Mouse (Mus musculus) limb, embryonic 10.5 days (tissue): ENCODE results near the gene Ermn. TPM values are rescaled to one million over a fixed set of nuclear protein-coding genes. Genes with fewer than 3 reads are reported as not detected.

Source experiments
- DNase-seq: peaks from one replicate; pipeline ENCODE4 v3.0.0-alpha.2; 2017; ENCODE audit warnings: low spot score
- H3K27ac ChIP-seq: fragments of 300-500 bp; sonication (generic); 2 replicates; pipeline ENCODE4 v1.5.1; 2016; ENCODE audit warnings: mild to moderate bottlenecking
- H3K27me3 ChIP-seq: fragments of 300-500 bp; sonication (generic); 2 replicates; pipeline ENCODE4 v1.6.1; 2016; ENCODE audit warnings: low read depth, mild to moderate bottlenecking; ENCODE audit not compliant: poor library complexity, severe bottlenecking
- H3K36me3 ChIP-seq: fragments of 300-500 bp; sonication (generic); 2 replicates; pipeline ENCODE4 v1.6.1; 2016; ENCODE audit warnings: mild to moderate bottlenecking, moderate library complexity
- H3K4me1 ChIP-seq: fragments of 300-500 bp; sonication (generic); 2 replicates; pipeline ENCODE4 v1.6.1; 2016
- H3K4me3 ChIP-seq: fragments of 300-500 bp; sonication (generic); 2 replicates; pipeline ENCODE4 v1.5.1; 2016; ENCODE audit warnings: mild to moderate bottlenecking, moderate library complexity
- H3K9me3 ChIP-seq: fragments of 300-500 bp; sonication (generic); replicated peaks from 2 replicates; pipeline ENCODE4 v1.6.1; 2016; ENCODE audit warnings: mild to moderate bottlenecking
- WGBS: fragments of 180-500 bp; shearing (Covaris S2); methylation state at CpG from one replicate; pipeline ENCODE4 v1.1.7; 2016; 5-methylcytosine and 5-hydroxymethylcytosine counted together
- polyA plus RNA-seq: library from polyadenylated mRNA; unstranded; fragments of >200 nt; fragmentation: Nextera tagmentation; extraction: Ambion mirVana; gene quantifications from 2 replicates; pipeline ENCODE4 v1.2.1, GENCODE M21; 2016

Ermn gene
- polyA plus RNA-seq, 1 experiment from 2014 or later: not detected

DNA sequence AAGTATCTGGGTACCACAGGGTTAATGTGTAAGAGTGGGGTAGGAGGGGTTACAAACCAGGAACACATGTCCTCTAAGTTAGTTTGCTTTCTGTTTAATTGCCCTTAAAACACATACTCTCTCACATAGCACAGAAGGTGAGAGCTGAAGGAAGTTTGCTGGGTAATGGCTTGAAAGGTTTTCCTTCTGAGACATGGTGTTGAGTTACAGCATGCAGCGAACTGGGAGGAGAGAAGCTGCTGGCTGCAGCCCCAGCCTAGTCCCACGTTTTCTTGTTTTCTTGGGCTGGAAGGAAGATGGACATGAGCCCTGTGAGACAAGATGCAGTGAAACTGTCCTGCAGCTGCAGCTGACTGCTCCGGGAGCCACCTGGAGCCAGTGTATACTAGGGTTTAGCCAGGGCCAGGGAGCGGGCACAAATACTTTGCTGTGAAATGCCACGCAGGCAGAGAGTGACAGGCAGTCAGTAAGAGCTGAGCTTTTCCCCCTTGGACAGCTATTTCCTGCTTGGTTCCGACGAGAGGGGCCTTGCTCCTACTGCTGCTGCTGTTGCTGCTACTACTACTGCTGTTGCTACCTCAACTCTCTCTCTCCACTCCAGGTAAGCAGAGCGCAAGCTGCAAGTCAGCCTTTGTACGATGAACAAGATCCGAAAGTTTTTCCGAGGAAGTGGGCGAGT, 54.8 kb downstream of the Ermn start, which contains the start of gene Galnt5:
Gene Galnt5 (plus strand): TSS at position 133 of the 679 bp plus-strand sequence.
- H3K4me1 ChIP-seq: peaks cover 30% of the 10 kb centered on the region
- peak within 1 kb of the TSS; percentile 48 for H3K4me3 ChIP-seq
- no peaks in the 10 kb centered on the region for H3K9me3 ChIP-seq
- no peaks in the 10 kb centered on the region for H3K27me3 ChIP-seq
- peak within 1 kb of the TSS; percentile 86 for H3K27ac ChIP-seq
- H3K36me3 ChIP-seq: no peaks in the 10 kb centered on the region
- DNase-seq: peak; percentile 58
- WGBS: 38% methylated on average over 12 of the region's 12 CpGs

Other genes starting within 250 kb of the Ermn start
- 1.9 and 3.0 TPM in 2 replicates for gene Galnt5, start 55.0 kb downstream of the Ermn start, polyA plus RNA-seq
- gene Cytip, start 142.7 kb upstream of the Ermn start, polyA plus RNA-seq: 0.23 and 0.26 TPM in 2 replicates